Mouse (Mus musculus) left cerebral cortex, adult 8-10 months (tissue): ENCODE measurements around the gene Tnfaip2. TPM values are rescaled to one million over a fixed set of nuclear protein-coding genes. Genes with fewer than 3 reads are reported as not detected.

Source experiments
- DNase-seq, 2 experiments: peaks; one replicate each; pipeline ENCODE4 v3.0.0; 2022; ENCODE audit warnings: low spot score in 2 of 2
- total RNA-seq, 4 experiments: library from RNA; stranded (reverse); gene quantifications; 2 replicates each; pipeline ENCODE4 v1.2.4; 2022

The Tnfaip2 gene
- total RNA-seq, 4 experiments from 2014 or later: 0.44 to 1.3 (median 0.68) TPM

DNA sequence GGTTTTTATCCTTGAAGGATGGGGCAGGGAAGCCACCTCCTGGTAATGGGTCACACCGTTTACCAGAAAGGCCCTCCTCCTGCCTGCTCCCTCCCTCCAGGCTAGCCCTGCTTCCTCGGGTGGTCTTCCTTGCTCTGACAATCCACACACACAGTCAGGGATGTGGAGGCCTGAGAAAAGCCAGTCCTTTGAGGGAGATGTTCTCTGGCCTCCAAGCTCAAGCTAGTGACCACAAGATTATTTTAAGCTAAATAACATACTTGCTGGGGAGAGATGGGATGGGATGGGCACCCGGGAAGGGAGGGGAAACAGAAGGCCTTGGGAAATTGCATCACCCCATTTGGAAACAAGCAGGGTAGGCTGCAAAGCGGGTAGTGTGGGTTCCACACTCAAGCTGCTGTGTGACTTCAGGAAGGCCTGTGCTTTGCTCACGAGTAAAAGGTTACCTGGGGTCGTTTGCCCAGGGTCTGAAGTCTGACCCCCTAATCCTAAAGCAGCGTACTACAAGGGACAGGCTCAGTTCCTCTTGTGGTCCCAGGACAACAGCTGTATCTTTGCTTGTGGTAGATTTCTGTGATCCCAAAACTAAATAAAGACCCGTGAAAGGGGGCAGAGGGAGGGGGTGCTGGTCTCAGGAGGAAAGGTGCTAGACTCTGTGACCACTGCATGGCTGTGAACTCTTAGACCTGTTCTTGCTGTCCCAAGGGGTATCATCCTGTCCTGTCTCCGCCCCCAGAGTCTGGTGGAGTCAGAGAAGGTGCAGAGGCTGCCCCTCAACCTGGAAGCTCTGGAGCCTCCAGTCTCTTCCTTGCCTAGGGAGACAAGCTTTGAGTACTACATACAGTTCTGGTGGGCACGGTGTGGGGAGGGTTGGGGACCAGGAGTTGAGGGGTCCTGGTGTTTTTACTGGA lies 1.9 kb downstream of the Tnfaip2 start:
- DNase-seq: no peak

DNA sequence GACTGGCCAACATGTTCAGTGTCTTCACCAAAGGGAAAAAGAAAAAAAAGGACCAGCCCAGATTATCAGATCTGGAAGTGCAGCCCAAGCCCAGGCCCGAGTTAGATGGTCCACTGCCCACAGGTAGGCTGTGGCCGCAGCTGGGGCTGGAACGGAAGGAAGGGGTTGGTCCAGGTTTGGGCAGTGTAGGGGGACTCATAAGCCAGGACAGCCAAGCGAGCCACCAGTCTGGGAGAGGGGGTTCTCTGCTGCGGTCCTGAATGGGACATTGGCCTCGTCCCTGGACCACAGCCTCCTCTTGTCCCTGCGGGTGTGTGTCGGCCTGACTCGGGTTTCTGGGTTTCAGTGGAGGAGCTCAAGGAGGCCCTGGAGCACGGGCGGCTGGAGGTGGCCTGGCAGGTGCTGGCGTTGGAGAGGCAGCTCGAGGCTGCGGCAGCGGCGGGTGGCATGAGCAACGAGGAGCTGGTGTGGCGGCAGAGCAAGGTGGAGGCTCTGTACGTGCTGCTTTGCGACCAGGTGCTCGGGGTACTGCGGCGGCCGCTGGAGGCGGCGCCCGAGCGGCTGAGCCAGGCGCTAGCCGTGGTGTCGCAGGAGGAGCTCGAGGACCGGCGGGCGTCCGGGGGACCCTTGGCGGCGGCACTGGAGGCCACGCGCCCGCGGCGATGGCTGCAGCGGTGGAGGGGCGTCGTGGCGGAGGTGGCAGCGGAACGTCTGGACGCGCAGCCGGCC lies 3.1 kb downstream of the Tnfaip2 start:
- no peak for DNase-seq

DNA sequence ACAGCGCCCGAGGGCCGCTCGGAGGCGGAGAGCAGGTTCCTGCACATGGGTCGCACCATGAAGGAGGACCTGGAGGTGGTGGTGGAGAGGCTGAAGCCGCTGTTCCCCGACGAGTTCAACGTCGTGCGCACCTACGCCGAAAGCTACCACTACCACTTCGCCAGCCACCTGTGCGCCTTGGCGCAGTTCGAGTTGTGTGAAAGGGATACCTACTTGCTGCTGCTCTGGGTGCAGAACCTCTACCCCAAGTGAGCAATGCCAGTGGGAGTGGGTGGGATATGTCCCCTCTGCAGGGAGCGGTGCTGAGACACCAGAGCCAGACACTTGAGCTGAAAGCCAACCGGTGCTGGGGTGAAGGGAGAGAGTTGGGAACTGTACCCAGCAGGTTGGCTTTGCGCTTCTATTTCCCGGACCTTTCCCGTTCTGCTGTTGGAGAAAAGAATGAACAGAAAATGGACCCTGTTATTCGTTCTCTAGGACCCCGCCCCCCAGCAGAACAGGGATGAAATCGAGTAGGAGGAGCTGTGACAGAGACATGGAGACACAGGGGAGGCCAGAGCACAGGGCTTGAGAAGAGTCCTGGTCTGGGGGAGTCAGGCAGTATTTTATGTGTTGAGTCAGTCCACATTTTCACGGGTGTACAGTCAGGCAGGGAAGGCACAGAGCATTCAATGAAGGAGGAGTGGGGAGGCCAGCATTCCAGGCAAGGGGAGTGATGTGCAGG lies 3.8 kb downstream of the Tnfaip2 start:
- no peak for DNase-seq

DNA sequence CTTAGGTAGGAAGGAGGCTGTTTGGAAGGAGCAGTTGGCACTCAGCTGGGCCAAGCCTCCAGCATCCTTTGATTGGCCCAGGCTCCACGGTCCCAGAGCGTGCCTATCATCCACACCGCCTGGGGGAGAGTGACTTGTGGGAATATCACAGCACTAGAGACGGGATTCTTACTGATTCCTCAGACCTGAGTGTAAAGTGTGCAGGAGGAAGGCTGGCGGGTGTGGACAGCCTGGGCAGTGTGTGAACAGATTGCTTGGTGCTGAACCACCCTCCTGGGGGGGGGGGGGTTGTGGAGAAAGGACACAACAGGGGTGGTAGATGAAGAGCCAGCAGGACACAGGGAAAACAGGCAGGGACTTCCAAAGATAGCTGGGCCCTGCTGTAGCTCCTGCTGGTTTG lies 4.5 kb downstream of the Tnfaip2 start:
- no peak for DNase-seq

DNA sequence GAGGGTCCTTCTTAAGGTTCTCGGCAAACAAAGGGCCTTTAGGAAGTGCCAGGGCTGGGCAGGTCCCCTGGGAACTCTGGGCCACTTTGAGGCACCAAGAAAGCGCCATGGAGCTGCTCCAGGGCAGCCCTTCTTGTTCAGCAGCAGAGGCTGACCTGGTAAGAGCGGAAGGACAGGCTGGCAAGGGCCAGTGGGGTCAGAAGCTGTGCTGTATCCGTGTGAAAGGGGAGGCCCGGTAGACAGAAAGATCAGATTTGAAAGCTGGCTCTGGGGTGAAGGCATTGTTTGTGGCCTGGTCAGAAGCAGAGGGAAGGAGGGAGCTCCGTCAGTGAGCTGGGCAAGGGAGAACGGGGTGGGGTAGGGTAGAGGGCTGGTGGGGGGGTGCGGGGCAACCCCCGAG lies 5.1 kb downstream of the Tnfaip2 start:
- DNase-seq: no peak

DNA sequence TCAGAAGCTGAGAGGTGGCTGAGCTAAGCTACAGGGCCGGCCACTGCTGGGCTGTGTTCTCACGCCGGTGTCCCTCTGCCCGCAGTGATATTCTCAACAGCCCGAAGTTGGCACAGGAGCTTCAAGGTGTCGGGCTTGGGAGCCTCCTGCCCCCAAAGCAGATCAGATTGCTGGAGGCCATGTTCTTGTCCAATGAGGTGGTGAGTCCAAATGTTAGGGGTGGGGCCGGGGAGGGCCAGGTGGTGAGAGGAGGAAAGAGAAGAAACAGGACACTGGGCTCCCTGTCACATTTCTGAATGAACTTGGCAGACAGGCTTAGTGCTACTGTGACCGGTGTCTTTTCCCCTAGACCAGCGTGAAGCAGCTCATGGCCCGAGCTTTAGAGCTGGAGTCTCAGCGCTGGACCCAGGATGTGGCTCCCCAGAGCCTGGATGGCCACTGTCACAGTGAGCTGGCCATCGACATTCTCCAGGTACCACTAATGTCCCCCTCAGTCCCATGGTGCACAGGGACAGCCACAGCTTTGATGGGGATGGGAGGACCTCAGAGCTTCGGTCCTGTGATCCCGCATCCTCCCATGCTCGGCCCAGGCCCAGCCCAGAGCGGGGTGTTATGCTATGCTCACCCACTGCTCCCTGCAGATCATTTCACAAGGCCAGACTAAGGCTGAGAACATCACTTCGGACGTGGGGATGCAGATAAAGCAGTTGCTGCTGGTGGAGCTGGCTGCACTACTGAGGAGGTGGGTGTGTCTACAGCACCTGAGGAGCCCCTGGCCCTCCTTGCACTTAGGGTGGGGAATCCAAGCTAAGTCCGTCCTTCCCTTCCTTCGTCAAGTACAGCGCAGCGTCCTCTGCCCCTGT lies 5.9 kb downstream of the Tnfaip2 start:
- DNase-seq: no peak

DNA sequence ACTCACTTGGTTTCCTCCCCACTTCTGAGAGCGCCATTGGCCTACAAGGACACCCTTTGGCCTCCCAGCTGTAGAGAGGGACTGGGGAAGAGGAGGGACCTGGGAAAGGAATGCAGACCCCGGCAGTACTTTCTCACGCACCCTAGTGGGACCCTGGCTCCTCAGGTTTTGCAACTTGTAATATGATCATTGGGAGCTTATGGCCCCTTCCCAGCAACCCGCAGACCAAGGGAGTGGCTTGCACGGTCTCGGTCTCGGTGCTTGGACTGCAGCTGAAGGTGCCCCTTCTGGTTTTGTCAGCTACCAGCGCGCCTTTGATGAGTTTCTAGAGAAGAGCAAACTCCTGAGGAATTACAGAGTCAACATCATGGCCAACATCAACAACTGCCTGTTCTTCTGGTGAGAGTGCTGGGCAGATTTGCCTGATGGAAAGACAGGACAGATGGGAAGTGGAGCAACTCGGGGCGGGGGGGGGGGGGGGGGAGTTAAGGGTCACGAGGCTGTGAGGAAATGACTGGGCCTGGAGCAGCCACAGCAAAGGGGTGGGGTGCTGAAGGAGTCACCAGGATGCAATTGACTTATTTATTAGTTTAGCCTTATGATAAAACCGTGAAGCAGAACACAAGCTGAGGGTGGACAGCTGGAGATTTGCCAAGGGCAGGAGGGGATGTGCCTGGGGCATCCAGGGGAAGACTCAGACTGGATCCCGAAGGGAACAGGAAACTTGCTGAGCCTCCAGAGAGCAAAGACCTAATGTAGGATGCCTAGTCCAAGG lies 6.8 kb downstream of the Tnfaip2 start:
- no peak for DNase-seq

DNA sequence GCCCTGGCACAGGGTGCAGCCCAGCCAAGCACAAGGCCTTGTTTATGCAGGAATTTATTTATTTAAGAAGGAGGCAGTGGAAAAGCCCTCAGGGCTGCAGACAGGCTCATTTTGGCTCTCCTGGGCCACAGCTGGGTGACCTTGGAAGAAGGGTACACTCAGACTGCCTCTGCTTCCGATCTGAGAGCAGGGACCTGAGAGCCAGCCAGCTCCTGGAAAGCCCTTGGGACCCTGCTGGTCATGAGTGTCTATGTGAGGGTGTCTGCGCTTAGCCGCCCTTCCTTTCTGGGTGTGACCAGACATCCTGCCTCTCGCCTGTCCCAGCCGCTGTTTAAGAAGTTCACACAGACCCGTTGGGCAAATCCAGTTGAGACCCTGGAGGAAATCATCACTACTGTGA lies 8.1 kb downstream of the Tnfaip2 start:
- no peak for DNase-seq

DNA sequence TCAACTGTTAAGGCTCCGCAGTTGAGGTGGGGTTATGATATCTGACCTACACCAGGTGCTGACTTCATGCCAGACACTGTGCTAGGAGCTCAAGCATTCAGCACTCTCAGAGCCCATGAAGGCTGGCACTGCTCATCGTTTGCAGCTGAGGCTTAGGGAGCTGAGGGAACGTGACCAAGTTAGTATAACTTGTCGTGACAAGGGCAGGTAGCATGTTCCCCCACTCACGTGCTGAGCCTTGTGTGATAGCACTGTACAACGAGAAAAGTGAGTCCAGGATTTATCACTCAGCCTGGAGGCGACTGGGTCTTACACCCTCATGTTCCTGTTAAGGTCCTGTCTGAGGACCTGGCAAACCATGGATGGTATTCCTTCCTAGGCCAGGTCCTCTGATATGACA lies 9.3 kb downstream of the Tnfaip2 start:
- no peak for DNase-seq

DNA sequence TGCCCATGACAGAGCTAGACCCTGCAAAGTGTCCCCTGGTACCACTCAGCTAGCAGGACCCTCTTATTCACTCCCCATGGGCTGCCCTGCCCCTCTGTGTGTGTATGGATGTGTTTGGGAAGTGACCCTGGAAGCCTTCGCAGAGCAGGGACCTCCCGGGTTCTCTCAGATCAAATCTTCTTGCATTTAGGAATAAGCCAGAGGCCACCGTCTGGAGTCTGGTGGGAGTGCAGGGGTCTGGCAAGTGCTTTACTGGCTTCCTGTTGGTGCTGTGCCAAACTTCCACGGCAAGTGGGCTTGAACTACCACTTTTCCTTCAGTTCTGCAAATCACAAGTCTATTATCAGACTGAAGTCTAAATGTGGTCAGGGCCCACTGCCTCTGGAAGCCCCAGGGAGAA lies 11.8 kb downstream of the Tnfaip2 start:
- DNase-seq: no peak

DNA sequence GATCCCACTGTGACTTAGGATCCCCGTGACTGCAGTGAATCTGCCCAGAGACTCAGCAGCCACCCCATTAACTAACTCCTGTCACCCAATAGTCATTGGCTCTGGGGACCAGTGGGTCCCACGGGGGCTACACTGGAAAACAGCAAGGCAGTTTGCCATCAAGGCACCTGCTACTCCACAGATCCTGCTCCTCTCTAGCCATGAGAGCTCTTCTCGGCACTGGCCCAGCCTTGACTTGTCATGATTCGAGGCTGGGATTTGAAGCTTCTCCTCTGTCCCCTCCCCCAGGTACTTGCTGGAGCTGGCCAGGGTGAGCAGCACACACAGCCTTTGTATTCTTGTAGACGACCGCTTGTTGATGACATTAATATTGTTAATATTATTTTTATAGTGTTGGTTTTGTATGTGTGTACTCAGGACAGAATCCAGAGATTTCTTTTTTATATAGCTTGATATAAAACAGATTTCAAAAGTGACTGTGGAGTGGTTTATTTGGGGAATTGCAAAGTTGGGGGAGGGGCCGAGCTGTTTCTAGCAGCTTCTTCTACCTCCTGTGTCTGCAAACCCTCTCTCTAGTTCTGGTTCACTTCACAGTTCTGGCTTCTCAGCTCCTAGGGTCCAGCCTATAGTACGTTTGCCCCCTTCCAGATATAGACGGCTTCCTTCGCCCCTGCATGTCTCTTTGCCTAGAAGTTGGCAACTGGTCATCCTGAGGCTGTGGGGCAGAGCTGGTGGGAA lies 12.4 kb downstream of the Tnfaip2 start:
- DNase-seq: no peak

DNA sequence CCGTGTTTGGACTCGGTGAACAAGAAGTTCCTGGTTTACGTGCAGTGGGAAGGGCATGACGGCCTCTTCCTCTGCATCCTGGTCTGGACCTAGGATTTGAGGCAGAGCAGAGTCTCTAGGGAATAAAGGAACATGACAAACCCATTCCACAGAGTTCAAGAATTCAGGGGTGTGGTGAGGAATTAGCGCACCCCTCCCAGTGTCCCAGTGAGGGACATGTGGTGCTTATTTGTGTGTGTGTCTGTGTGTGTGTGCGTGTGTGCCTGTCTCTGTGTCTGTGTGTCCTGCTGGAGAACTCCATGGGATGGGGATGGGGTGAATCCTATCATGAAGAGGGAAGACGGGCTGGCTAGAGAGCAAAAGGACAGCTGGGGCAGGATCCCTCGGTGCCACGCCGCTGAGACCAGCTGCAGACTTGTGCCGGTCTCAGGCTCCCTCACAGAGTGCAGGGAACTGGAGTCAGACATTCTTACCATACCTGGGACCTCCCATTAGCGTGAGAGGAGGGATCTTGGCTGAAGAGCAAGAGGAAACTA lies 13.1 kb downstream of the Tnfaip2 start:
- no peak for DNase-seq

DNA sequence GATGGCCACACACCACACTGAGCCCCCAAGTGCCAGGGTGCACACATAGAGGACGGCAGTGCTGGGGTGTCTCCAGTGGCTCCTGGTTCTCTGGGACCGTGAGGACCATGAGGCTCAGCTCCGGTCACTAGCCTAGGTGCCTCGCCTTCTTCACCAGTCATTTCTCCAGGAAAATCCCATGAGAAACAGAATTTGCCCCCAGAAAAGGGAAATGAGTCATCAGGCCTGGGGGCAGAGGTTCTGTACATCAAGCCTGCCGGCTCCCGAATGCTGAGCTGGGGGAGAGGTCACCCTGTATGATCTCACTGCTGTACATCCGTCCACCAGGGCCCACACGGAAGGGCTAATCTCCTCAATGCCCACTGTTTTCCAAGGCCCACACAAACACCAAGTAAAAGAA lies 13.6 kb downstream of the Tnfaip2 start:
- no peak for DNase-seq

DNA sequence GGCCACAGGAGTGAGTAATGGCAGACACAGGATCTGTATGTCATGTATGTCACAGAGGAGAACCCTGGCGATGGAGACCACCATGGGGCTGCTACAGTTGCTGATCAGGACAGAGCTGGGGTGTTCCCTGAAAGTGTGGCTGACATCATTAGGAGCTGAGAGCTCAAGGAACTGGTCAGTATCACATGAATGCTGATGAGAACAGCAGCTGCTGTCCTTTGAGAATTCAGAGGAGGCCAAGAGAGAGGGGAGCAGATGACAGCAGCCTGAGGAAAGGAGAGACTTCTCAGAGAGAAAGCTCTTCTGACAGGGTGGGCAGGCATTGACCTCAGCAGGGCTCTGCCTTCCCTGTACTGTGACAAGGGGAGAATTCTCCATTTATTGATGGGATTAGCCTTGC lies 15.5 kb downstream of the Tnfaip2 start:
- no peak for DNase-seq

DNA sequence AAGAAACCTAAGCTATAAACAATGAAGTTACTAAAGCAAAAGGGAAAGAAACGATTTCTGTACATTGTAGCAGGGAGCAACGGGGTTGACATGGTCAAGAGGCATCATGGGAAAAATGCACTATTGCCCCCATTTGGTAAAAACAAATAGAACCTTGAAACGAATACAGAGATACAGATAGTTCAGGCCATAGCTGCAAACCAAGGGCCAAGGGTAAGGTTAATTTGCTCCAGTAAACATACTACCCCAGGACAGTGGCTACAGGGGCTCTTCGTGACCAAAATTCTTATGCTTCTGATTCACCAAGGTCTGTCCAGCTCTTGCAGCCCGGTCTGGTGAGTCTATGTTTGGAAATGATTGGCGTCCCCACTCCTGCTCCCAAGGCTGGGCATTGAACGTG lies 21.3 kb downstream of the Tnfaip2 start:
- no peak for DNase-seq

DNA sequence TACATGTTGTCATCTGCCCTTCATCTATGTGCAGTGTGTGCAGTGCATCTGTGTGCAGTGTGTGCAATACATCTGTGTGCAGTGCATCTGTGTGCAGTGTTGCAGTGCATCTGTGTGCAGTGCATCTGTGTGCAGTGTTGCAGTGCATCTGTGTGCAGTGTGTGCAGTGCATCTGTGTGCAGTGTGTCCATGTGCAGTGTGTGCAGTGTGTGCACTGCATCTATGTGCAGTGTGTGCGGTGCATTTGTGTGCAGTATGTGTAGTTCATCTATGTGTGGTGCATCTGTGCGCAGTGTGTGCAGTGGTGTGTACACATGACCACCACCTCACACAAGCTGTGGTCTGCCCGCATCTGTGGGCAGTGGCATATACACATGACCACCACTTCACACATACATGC lies 24.1 kb downstream of the Tnfaip2 start:
- DNase-seq: no peak

DNA sequence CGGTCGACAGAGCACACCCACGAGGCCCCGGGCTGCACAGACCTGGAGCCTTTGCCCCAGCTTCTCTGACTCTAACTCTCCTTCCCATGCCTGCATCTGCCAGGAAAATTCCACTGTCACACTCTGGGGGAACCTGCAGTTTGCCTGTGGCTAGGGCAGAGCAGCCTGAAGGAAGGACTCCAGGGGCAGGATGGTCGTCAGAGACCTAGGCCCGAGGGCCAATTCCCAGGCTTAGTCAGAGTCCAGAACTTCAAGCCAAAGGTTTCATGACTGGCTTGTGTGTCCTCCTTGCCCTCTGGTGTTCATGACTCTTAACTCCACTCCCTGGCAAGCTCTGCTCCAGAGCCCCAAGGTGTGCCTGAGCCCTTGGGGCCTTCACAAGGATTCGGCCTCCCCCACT lies 25.9 kb downstream of the Tnfaip2 start:
- DNase-seq: no peak

DNA sequence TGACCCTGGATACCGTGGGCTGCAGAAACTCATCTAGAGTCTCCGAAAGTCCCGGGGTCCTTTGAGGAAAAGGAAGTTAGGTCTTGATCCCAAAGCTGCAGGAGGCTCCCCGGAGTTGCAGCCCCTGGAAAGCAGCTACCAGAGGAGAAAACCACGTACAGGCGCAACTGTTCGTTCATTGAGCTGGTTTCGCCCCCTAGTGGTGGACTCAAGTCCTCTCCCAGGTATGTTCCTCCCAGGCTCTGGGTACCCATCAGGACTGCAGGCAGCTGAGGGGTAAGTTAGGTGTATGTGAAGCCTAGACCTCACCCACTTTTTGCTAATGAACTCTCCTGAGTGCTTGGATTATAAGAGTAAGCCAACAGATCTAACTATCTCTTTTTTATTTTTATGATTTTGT lies 27.2 kb downstream of the Tnfaip2 start:
- no peak for DNase-seq

DNA sequence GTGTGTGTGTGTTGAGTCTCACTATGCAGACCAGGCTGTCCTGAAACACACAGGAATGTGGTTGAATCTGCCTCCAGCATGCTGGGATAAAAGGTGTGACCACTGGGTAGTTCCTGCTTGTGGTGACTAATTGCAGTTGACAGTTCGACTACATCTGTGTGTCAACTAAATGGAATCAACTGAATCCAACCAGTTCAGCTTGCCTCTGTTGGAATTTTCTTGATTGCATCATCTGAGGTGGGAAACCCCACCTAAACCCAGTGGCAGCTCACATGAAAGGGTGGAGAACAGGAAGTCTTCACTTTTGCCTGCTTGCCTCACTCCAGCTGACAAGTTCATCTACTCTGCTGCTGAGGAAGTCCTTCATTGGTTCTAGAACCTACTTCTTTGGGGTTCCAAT lies 28.9 kb downstream of the Tnfaip2 start:
- DNase-seq: no peak
